Mouse (Mus musculus): ENCODE results near the gene Ube2v1.

DNA sequence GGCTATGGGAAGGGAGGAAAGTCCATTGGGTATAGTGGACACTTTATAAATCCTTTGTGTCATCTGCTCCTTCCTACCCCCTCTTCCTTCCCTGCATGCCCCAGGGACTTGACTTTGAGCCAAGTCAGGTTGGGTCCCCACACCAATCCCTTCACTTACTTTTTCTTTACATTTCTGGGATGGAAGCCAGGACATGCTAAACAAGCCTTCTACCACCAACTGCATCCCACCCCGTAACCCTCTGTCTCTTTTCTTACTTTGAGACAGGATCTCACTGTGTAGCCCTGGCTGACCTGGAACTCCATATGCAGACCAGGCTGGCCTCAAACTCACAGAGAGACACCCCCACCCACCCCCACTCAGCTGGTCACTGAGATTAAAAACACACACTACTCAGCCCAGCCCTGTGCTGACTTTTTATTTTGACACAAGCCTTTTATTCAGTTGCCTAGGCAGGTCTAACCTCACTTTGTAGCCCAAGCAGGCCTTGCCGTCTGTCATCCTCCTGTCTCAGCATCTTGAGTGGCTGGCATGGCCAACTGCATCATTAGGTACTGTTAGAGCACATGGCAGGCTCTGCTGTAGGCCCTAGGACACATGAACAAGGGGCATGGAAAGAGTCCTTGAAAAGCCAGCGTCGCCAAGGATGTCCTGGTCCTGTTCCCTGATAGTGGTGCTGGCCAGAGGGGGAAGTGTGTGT, 38.2 kb downstream of the Ube2v1 start:
- TF ChIP-seq POLR2A (IDR thresholded peaks at IDR 0.05; ENCODE audit: borderline replicate concordance, extremely low read depth, low read depth, low read length) = no peak
- TF ChIP-seq CTCF (IDR thresholded peaks at IDR 0.05; ENCODE audit: insufficient read depth, low read length) = no peak

All from lung, adult 2 months (tissue).